Mouse (Mus musculus) subcutaneous adipose tissue, adult 2 months (tissue): ENCODE data around the gene BC024063. TPM values are rescaled to one million over a fixed set of nuclear protein-coding genes. Genes with fewer than 3 reads are reported as not detected.

Experiments used
- polyA plus RNA-seq: library from polyadenylated mRNA; depleted of rRNA; stranded (reverse); fragments of >200 nt; gene quantifications from 2 replicates; pipeline ENCODE4 v1.2.3, GENCODE M21; 2012; ENCODE audit warnings: low replicate concordance; rRNA removed

BC024063 gene
- polyA plus RNA-seq, result 0.04 and 0.44 TPM in 2 replicates

GRCm38 (mm10) chr10:82082728-82083621 is at the start of gene BC024063:
Gene BC024063, plus strand, starts transcription at chr10:82083353.

GRCm38 (mm10) chr10:82047597-82048459 is 35.3 kb upstream of the BC024063 start, which contains the start of gene Zfp873:
Gene Zfp873, plus strand, starts transcription at chr10:82048123.

GRCm38 (mm10) chr10:82127850-82128401 is 44.8 kb downstream of the BC024063 start, which contains the start of gene AU041133:
Gene AU041133, plus strand, starts transcription at chr10:82128013.

Other genes starting within 250 kb of the BC024063 start
- gene Gm32687, start 219.4 kb upstream of the BC024063 start, polyA plus RNA-seq, result 0.21 and 0.84 TPM in 2 replicates
- gene Zfp781, start 152.9 kb upstream of the BC024063 start, polyA plus RNA-seq, result 0.14 and 0.49 TPM in 2 replicates
- gene Zfp873, start 35.2 kb upstream of the BC024063 start, polyA plus RNA-seq, result 1.5 and 1.9 TPM in 2 replicates
- gene AU041133, start 44.7 kb downstream of the BC024063 start, polyA plus RNA-seq, result 0.43 and 0.45 TPM in 2 replicates
- 1.4 and 2.0 TPM in 2 replicates for gene Zfp938, start 157.9 kb downstream of the BC024063 start, polyA plus RNA-seq
- not detected in 2 replicates for gene 4932415D10Rik, start 233.2 kb downstream of the BC024063 start, polyA plus RNA-seq